Mouse (Mus musculus) bone marrow macrophage, adult 2 months (primary cell): ENCODE measurements around the gene Foxj3.

Experiments used
- CTCF ChIP-seq: IDR thresholded peaks from 2 replicates; pipeline ENCODE4 v1.5.1; 2012; ENCODE audit warnings: low read depth, mild to moderate bottlenecking, low read length, moderate library complexity
- POLR2A ChIP-seq: IDR thresholded peaks from 2 replicates; pipeline ENCODE4 v1.6.1; 2012; ENCODE audit warnings: mild to moderate bottlenecking, low read depth, low read length, borderline replicate concordance

- no peak for TF ChIP-seq POLR2A
- TF ChIP-seq CTCF: no peak
These were observed 123.2 kb downstream of the Foxj3 start for GRCm38 (mm10) chr4:119660007-119660406.
